9 mouse cellular contexts compared by ENCODE assay signal in genomic region chr11:32321196-32321565, GRCm38 (mm10). TPM values are rescaled to one million over a fixed set of nuclear protein-coding genes. Genes with fewer than 3 reads are reported as not detected.
DNase-seq lines count a peak whose midpoint lies in the region; ATAC-seq and TF ChIP-seq lines count a peak whose summit lies in the region.
"Had no signal": no experiment of that assay in that cellular context is flagged by ENCODE, and none has a peak within 500 bp of the region (broad histone marks: within the 10 kb centered on the region; RNA-seq: fewer than 3 reads in every experiment).

No protein-coding gene starts in this region.

- no peak for ATAC-seq in midbrain, embryonic 15.5 days (replicated peaks)
- no peak for ATAC-seq in embryonic facial prominence, embryonic 11.5 days (replicated peaks; ENCODE audit: insufficient number of reproducible peaks, low FRiP score, low TSS enrichment, low read depth)
- 0 out of 2 replicates have a peak, but pooled peaks have one; percentile 18 for ATAC-seq in midbrain, embryonic 13.5 days
- peak; percentile 62 for ATAC-seq in stomach, postnatal 0 days (ENCODE audit: low FRiP score, low TSS enrichment)

- no peak overlapping the region for H3K4me3 ChIP-seq in midbrain, embryonic 10.5 days
- no peak overlapping the region for H3K4me3 ChIP-seq in midbrain, embryonic 15.5 days
- no peak overlapping the region for H3K4me3 ChIP-seq in embryonic facial prominence, embryonic 11.5 days (ENCODE audit: low read depth, low read length)
- no peak overlapping the region for H3K4me3 ChIP-seq in midbrain, embryonic 13.5 days (replicated peaks)
- H3K4me3 ChIP-seq in stomach, postnatal 0 days (ENCODE audit: low read depth, low read length) = no peak overlapping the region

- no peaks in the 10 kb centered on the region for H3K27me3 ChIP-seq in midbrain, embryonic 10.5 days (ENCODE audit: low read depth, poor library complexity, severe bottlenecking)
- H3K27me3 ChIP-seq in midbrain, embryonic 15.5 days (replicated peaks) = no peaks in the 10 kb centered on the region; the same call in 1 of the 2 replicates
- no peaks in the 10 kb centered on the region for H3K27me3 ChIP-seq in embryonic facial prominence, embryonic 11.5 days (ENCODE audit: control insufficient read depth, insufficient read depth, low read length)
- H3K27me3 ChIP-seq in midbrain, embryonic 13.5 days = no peaks in the 10 kb centered on the region
- no peaks in the 10 kb centered on the region for H3K27me3 ChIP-seq in stomach, postnatal 0 days (ENCODE audit: control insufficient read depth, insufficient read depth, low read length)

- H3K4me1 ChIP-seq in midbrain, embryonic 10.5 days = peaks cover 14% of the 10 kb centered on the region
- H3K4me1 ChIP-seq in midbrain, embryonic 15.5 days = 0 out of 2 replicates have a peak, but pooled peaks cover 3% of the 10 kb centered on the region
- H3K4me1 ChIP-seq in embryonic facial prominence, embryonic 11.5 days (ENCODE audit: control insufficient read depth, insufficient read depth, low read length) = no peaks in the 10 kb centered on the region
- no peaks in the 10 kb centered on the region for H3K4me1 ChIP-seq in midbrain, embryonic 13.5 days (replicated peaks)
- no peaks in the 10 kb centered on the region for H3K4me1 ChIP-seq in stomach, postnatal 0 days (replicated peaks; ENCODE audit: control insufficient read depth, insufficient read depth)

- peak; percentile 87 for TF ChIP-seq CTCF in stomach, postnatal 0 days (IDR thresholded peaks at IDR 0.05; ENCODE audit: low read depth)

- H3K36me3 ChIP-seq in midbrain, embryonic 10.5 days = no peaks in the 10 kb centered on the region
- no peaks in the 10 kb centered on the region for H3K36me3 ChIP-seq in midbrain, embryonic 15.5 days (replicated peaks)
- no peaks in the 10 kb centered on the region for H3K36me3 ChIP-seq in embryonic facial prominence, embryonic 11.5 days (replicated peaks; ENCODE audit: control insufficient read depth, insufficient read depth, low read depth, low read length)
- no peaks in the 10 kb centered on the region for H3K36me3 ChIP-seq in midbrain, embryonic 13.5 days
- H3K36me3 ChIP-seq in stomach, postnatal 0 days (ENCODE audit: control insufficient read depth, insufficient read depth, low read length) = no peaks in the 10 kb centered on the region

- no peaks in the 10 kb centered on the region for H3K9me3 ChIP-seq in midbrain, embryonic 10.5 days (replicated peaks)
- H3K9me3 ChIP-seq in midbrain, embryonic 15.5 days = no peaks in the 10 kb centered on the region
- H3K9me3 ChIP-seq in embryonic facial prominence, embryonic 11.5 days (replicated peaks; ENCODE audit: control insufficient read depth, low read length) = no peaks in the 10 kb centered on the region
- H3K9me3 ChIP-seq in midbrain, embryonic 13.5 days = no peaks in the 10 kb centered on the region
- no peaks in the 10 kb centered on the region for H3K9me3 ChIP-seq in stomach, postnatal 0 days (ENCODE audit: control insufficient read depth, low read length)

- peak; percentile 59 for DNase-seq in midbrain, embryonic 10.5 days (ENCODE audit: low spot score)
- DNase-seq in adrenal gland, postnatal 4 days (ENCODE audit: low spot score in 2 of 2) = peak; percentile 34 to 48
- peak; percentile 66 for DNase-seq in embryonic facial prominence, embryonic 11.5 days (ENCODE audit: low spot score)
- peak; percentile 75 to 77 for DNase-seq in heart, postnatal 14 days
- peak; percentile 67 to 85 for DNase-seq in left cerebral cortex, postnatal 14 days (ENCODE audit: low spot score in 2 of 2)
- peak; percentile 79 for DNase-seq in stomach, postnatal 0 days (ENCODE audit: low spot score)

- WGBS in midbrain, embryonic 10.5 days = 39% methylated on average over 8 of the region's 8 CpGs
- WGBS in midbrain, embryonic 15.5 days = 40% methylated on average over 8 of the region's 8 CpGs
- 32% methylated on average over 8 of the region's 8 CpGs for WGBS in embryonic facial prominence, embryonic 11.5 days
- WGBS in midbrain, embryonic 13.5 days = 35% methylated on average over 8 of the region's 8 CpGs
- WGBS in stomach, postnatal 0 days = 40% methylated on average over 8 of the region's 8 CpGs

- no peak overlapping the region for H3K9ac ChIP-seq in midbrain, embryonic 15.5 days
- no peak overlapping the region for H3K9ac ChIP-seq in embryonic facial prominence, embryonic 11.5 days (replicated peaks; ENCODE audit: low read length)
- H3K9ac ChIP-seq in midbrain, embryonic 13.5 days (replicated peaks) = no peak overlapping the region
- H3K9ac ChIP-seq in stomach, postnatal 0 days (ENCODE audit: low read length) = no peak overlapping the region

- no peak overlapping the region for H3K4me2 ChIP-seq in midbrain, embryonic 15.5 days
- no peak overlapping the region for H3K4me2 ChIP-seq in embryonic facial prominence, embryonic 11.5 days (ENCODE audit: low read depth, low read length)
- H3K4me2 ChIP-seq in midbrain, embryonic 13.5 days (replicated peaks) = no peak overlapping the region
- H3K4me2 ChIP-seq in stomach, postnatal 0 days (replicated peaks; ENCODE audit: low read depth) = no peak overlapping the region

- TF ChIP-seq EP300 in stomach, postnatal 0 days (optimal IDR thresholded peaks at IDR 0.05) = no peak

- no peak overlapping the region for H3K27ac ChIP-seq in midbrain, embryonic 10.5 days (replicated peaks)
- no peak overlapping the region for H3K27ac ChIP-seq in midbrain, embryonic 15.5 days
- H3K27ac ChIP-seq in embryonic facial prominence, embryonic 11.5 days (replicated peaks; ENCODE audit: low read depth, low read length) = no peak overlapping the region
- H3K27ac ChIP-seq in midbrain, embryonic 13.5 days = no peak overlapping the region
- no peak overlapping the region for H3K27ac ChIP-seq in stomach, postnatal 0 days (replicated peaks)

- intact Hi-C loops in heart, postnatal 14 days (cut with DNase I) = loop anchor here (2.0 to 5.0 kb wide), 2 partner anchors 34 to 138 kb away; partner anchors contain the start of gene Hbq1b
- intact Hi-C loops in left cerebral cortex, postnatal 14 days (cut with DNase I) = loop anchor here (5.0 to 10.0 kb wide), 2 partner anchors 106 to 139 kb away; no protein-coding TSS in a partner anchor

RNA-seq across cellular contexts. Expression of gene Hbq1a, which starts 21.3 kb away (rescaled TPM):
- polyA plus RNA-seq in midbrain, embryonic 10.5 days (2016; fragmentation: Nextera tagmentation; extraction: Ambion mirVana) = not detected in 2 replicates
- polyA plus RNA-seq in midbrain, embryonic 15.5 days (2015; fragmentation: Nextera tagmentation; extraction: Ambion mirVana) = 1.2 and 1.5 TPM in 2 replicates
- total RNA-seq in adrenal gland, postnatal 4 days (2021) = 1 to 10 TPM in 1 of 2 experiments, not detected in 1; 1.5 TPM
- polyA plus RNA-seq in embryonic facial prominence, embryonic 11.5 days (2014; fragmentation: Nextera tagmentation; extraction: Ambion mirVana) = 0.50 TPM in 1 of 2 replicates, not detected in the other
- 1 to 10 TPM; 1.7 to 2.0 TPM for total RNA-seq in heart, postnatal 14 days (2021)
- 1 to 10 TPM in 1 of 2 experiments, not detected in 1; 1.1 TPM for total RNA-seq in left cerebral cortex, postnatal 14 days (2021)
- 1.4 TPM in 1 of 2 replicates, not detected in the other for polyA plus RNA-seq in midbrain, embryonic 13.5 days (2015; fragmentation: Nextera tagmentation; extraction: Ambion mirVana)
- polyA plus RNA-seq in stomach, postnatal 0 days (2015; fragmentation: Nextera tagmentation; extraction: Ambion mirVana) = not detected in 2 replicates
- total RNA-seq: neutrophil, adult 5-6 weeks had no signal

RNA-seq across cellular contexts. Expression of gene Hba-a2, which starts 24.9 kb away (rescaled TPM):
- polyA plus RNA-seq in midbrain, embryonic 10.5 days (2016; fragmentation: Nextera tagmentation; extraction: Ambion mirVana) = 3,984 and 4,102 TPM in 2 replicates
- 6,359 and 8,071 TPM in 2 replicates for polyA plus RNA-seq in midbrain, embryonic 15.5 days (2015; fragmentation: Nextera tagmentation; extraction: Ambion mirVana)
- total RNA-seq in adrenal gland, postnatal 4 days (2021) = 1,000 to 10,000 TPM; 3,034 to 3,470 TPM
- polyA plus RNA-seq in embryonic facial prominence, embryonic 11.5 days (2014; fragmentation: Nextera tagmentation; extraction: Ambion mirVana) = 4,574 and 5,165 TPM in 2 replicates
- total RNA-seq in heart, postnatal 14 days (2021) = over 10,000 TPM; 17,559 to 24,540 TPM
- 100 to 1,000 TPM; 768 to 806 TPM for total RNA-seq in left cerebral cortex, postnatal 14 days (2021)
- polyA plus RNA-seq in midbrain, embryonic 13.5 days (2015; fragmentation: Nextera tagmentation; extraction: Ambion mirVana) = 5,740 and 6,263 TPM in 2 replicates
- polyA plus RNA-seq in stomach, postnatal 0 days (2015; fragmentation: Nextera tagmentation; extraction: Ambion mirVana) = 728 and 926 TPM in 2 replicates

RNA-seq across cellular contexts. Expression of gene Sh3pxd2b, which starts 26.4 kb away (rescaled TPM):
- 25.7 and 32.7 TPM in 2 replicates for polyA plus RNA-seq in midbrain, embryonic 10.5 days (2016; fragmentation: Nextera tagmentation; extraction: Ambion mirVana)
- polyA plus RNA-seq in midbrain, embryonic 15.5 days (2015; fragmentation: Nextera tagmentation; extraction: Ambion mirVana) = 26.1 and 27.0 TPM in 2 replicates
- 10 to 100 TPM; 23.4 to 29.2 TPM for total RNA-seq in adrenal gland, postnatal 4 days (2021)
- polyA plus RNA-seq in embryonic facial prominence, embryonic 11.5 days (2014; fragmentation: Nextera tagmentation; extraction: Ambion mirVana) = 17.2 and 18.0 TPM in 2 replicates
- 10 to 100 TPM; 13.3 to 17.4 TPM for total RNA-seq in heart, postnatal 14 days (2021)
- total RNA-seq in left cerebral cortex, postnatal 14 days (2021) = 10 to 100 TPM; 20.7 to 23.2 TPM
- 22.5 and 25.3 TPM in 2 replicates for polyA plus RNA-seq in midbrain, embryonic 13.5 days (2015; fragmentation: Nextera tagmentation; extraction: Ambion mirVana)
- polyA plus RNA-seq in stomach, postnatal 0 days (2015; fragmentation: Nextera tagmentation; extraction: Ambion mirVana) = 4.8 and 5.0 TPM in 2 replicates

RNA-seq across cellular contexts. Expression of gene Hbq1b, which starts 34.4 kb away (rescaled TPM):
- polyA plus RNA-seq in midbrain, embryonic 10.5 days (2016; fragmentation: Nextera tagmentation; extraction: Ambion mirVana) = 5.8 and 6.6 TPM in 2 replicates
- 0.83 and 1.3 TPM in 2 replicates for polyA plus RNA-seq in midbrain, embryonic 15.5 days (2015; fragmentation: Nextera tagmentation; extraction: Ambion mirVana)
- total RNA-seq in adrenal gland, postnatal 4 days (2021) = 1 to 10 TPM; 3.9 to 5.3 TPM
- 6.3 and 6.8 TPM in 2 replicates for polyA plus RNA-seq in embryonic facial prominence, embryonic 11.5 days (2014; fragmentation: Nextera tagmentation; extraction: Ambion mirVana)
- 1 to 10 TPM; 2.9 TPM for total RNA-seq in heart, postnatal 14 days (2021)
- 1 to 10 TPM; 1.4 to 2.2 TPM for total RNA-seq in left cerebral cortex, postnatal 14 days (2021)
- polyA plus RNA-seq in midbrain, embryonic 13.5 days (2015; fragmentation: Nextera tagmentation; extraction: Ambion mirVana) = 1.2 and 1.4 TPM in 2 replicates
- 0.18 TPM in 1 of 2 replicates, not detected in the other for polyA plus RNA-seq in stomach, postnatal 0 days (2015; fragmentation: Nextera tagmentation; extraction: Ambion mirVana)

RNA-seq across cellular contexts. Expression of gene Hba-a1, which starts 37.9 kb away (rescaled TPM):
- polyA plus RNA-seq in midbrain, embryonic 10.5 days (2016; fragmentation: Nextera tagmentation; extraction: Ambion mirVana) = 2,199 and 2,239 TPM in 2 replicates
- polyA plus RNA-seq in midbrain, embryonic 15.5 days (2015; fragmentation: Nextera tagmentation; extraction: Ambion mirVana) = 2,454 and 3,091 TPM in 2 replicates
- 1,000 to 10,000 TPM; 4,498 to 5,274 TPM for total RNA-seq in adrenal gland, postnatal 4 days (2021)
- 2,270 and 2,500 TPM in 2 replicates for polyA plus RNA-seq in embryonic facial prominence, embryonic 11.5 days (2014; fragmentation: Nextera tagmentation; extraction: Ambion mirVana)
- total RNA-seq in heart, postnatal 14 days (2021) = over 10,000 TPM; 19,140 to 26,056 TPM
- total RNA-seq in left cerebral cortex, postnatal 14 days (2021) = 100 to 1,000 TPM; 855 to 863 TPM
- 2,311 and 2,595 TPM in 2 replicates for polyA plus RNA-seq in midbrain, embryonic 13.5 days (2015; fragmentation: Nextera tagmentation; extraction: Ambion mirVana)
- polyA plus RNA-seq in stomach, postnatal 0 days (2015; fragmentation: Nextera tagmentation; extraction: Ambion mirVana) = 317 and 411 TPM in 2 replicates

Comparison
In these comparisons a context has a peak if more than half of its experiments do, and no peak if none do; other contexts are left out.
1. ATAC-seq: peak in midbrain, embryonic 13.5 days (single experiment) and stomach, postnatal 0 days (single experiment); none in midbrain, embryonic 15.5 days (single experiment) and embryonic facial prominence, embryonic 11.5 days (single experiment).
2. Peak in every context shown above with its lines, with median percentiles within 50 percentile points of each other: DNase-seq.